Mouse (Mus musculus): ENCODE data around the gene Tnfrsf22. TPM values are rescaled to one million over a fixed set of nuclear protein-coding genes. Genes with fewer than 3 reads are reported as not detected.

Tnfrsf22 gene
- polyA plus RNA-seq, 1 experiment from 2014 or later, result 9.1 TPM

DNA sequence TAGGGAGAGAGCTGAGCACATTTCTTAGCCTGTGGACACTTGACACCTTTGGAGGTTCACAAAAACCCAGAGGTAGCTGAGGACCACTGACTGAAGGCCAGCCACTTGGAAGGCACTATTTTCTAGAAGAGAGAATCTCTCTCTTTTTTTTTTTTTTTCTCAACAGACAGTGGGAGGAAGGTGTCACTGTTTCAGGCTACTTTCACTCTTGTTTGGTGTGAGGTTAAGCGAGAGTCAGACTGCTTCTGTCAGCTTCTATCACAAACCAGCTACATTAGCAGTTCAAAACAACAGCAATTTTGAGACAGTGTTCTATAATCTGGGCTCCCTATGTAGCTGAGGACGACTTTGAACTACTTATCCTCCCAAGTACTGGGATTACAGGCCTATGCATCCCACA, 23.3 kb downstream of the Tnfrsf22 start:
- Histone ChIP-seq H3K4me1 (replicated peaks; ENCODE audit: control insufficient read depth, insufficient read depth, low read length) (no peaks in the 10 kb centered on the region), H3K36me3 (ENCODE audit: control insufficient read depth, insufficient read depth, low read length) (no peaks in the 10 kb centered on the region), H3K9ac (ENCODE audit: low read length) (no peak overlapping the region), H3K4me3 (ENCODE audit: low read depth, low read length) (no peak overlapping the region), H3K27me3 (replicated peaks; ENCODE audit: control insufficient read depth, insufficient read depth, low read length) (no peaks in the 10 kb centered on the region), H3K9me3 (ENCODE audit: control insufficient read depth, low read length) (no peaks in the 10 kb centered on the region), H3K4me2 (ENCODE audit: low read length) (no peak overlapping the region), H3K27ac (ENCODE audit: low read depth) (no peak overlapping the region)
- DNase-seq (ENCODE audit: low spot score) (no peak), ATAC-seq (replicated peaks; ENCODE audit: low FRiP score, low TSS enrichment, low read depth) (no peak)
- 63% methylated on average over 2 of the region's 2 CpGs for WGBS

DNA sequence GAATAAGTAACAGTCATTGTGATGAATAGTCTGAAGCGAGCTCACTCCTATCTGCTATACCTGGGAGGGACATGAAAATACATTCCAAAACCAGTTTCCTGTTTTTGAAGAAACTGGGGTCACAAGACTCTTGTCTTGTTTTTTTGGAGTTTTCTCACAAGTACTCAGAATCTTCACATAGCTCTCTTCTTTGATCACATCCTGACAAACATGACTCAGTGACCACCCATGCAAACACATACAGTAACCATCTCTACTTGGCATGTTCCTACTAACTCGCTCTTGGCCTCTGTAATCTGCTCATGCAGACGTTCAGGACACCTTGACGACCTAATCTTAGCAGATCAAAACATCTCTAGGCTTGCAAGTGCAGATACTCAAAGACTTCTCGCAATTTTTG, 24.3 kb downstream of the Tnfrsf22 start:
- WGBS, result 65% methylated on average over 5 of the region's 5 CpGs
- Histone ChIP-seq H3K27ac (ENCODE audit: low read depth) (no peak overlapping the region), H3K27me3 (replicated peaks; ENCODE audit: control insufficient read depth, insufficient read depth, low read length) (no peaks in the 10 kb centered on the region), H3K4me1 (replicated peaks; ENCODE audit: control insufficient read depth, insufficient read depth, low read length) (no peaks in the 10 kb centered on the region), H3K36me3 (ENCODE audit: control insufficient read depth, insufficient read depth, low read length) (no peaks in the 10 kb centered on the region), H3K9me3 (ENCODE audit: control insufficient read depth, low read length) (no peaks in the 10 kb centered on the region), H3K4me2 (ENCODE audit: low read length) (no peak overlapping the region), H3K4me3 (ENCODE audit: low read depth, low read length) (no peak overlapping the region), H3K9ac (ENCODE audit: low read length) (no peak overlapping the region)
- no peak for DNase-seq (ENCODE audit: low spot score)
- no peak for ATAC-seq (replicated peaks; ENCODE audit: low FRiP score, low TSS enrichment, low read depth)

DNA sequence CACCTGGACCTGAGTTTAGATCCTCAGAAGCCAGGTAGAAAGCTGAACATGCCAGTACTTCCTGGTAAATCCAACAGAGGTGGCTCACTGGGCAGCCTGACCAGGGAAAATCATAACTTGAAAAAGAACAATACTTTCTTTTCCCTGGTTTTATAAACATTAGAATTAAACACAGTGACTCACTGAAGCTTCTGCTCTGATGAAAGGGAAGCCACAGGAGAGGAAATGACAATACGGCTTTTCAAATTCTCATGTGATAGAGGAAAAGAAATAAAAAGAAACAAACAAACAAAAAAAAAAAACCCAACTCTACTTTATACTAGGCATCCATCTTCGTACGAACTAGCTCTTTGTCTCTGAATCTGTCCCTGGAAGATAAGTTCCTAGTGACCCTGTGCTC, 24.9 kb downstream of the Tnfrsf22 start:
- no peak for ATAC-seq (replicated peaks; ENCODE audit: low FRiP score, low TSS enrichment, low read depth)
- WGBS, result 78% methylated on average over 3 of the region's 3 CpGs

DNA sequence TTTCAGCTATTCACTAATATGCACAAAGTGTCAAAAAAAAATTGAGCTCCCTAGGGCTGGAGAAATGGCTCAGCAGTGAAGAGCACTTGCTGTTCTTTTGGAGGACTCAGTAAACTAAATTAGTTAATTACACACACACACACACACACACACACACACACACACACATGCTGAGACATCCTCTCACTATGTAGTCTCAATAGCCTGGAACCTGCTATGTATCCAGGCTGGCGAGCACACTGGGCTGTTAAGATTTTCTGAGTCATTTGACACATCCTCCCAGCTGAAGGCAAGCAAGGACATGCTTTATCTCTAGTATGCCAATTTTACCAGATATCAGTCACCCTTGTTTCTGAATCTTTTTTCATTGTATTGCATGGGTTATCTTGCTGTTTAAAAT, 28.5 kb downstream of the Tnfrsf22 start:
- H3K4me2 ChIP-seq (ENCODE audit: low read length), result no peak overlapping the region
- H3K27me3 ChIP-seq (replicated peaks; ENCODE audit: control insufficient read depth, insufficient read depth, low read length), result no peaks in the 10 kb centered on the region
- H3K27ac ChIP-seq (ENCODE audit: low read depth), result no peak overlapping the region
- H3K9ac ChIP-seq (ENCODE audit: low read length), result no peak overlapping the region
- 58% methylated on average over 1 of the region's 1 CpGs for WGBS
- no peak for DNase-seq (ENCODE audit: low spot score)
- H3K36me3 ChIP-seq (ENCODE audit: control insufficient read depth, insufficient read depth, low read length), result no peaks in the 10 kb centered on the region
- no peak for ATAC-seq (replicated peaks; ENCODE audit: low FRiP score, low TSS enrichment, low read depth)
- no peak overlapping the region for H3K4me3 ChIP-seq (ENCODE audit: low read depth, low read length)
- H3K4me1 ChIP-seq (replicated peaks; ENCODE audit: control insufficient read depth, insufficient read depth, low read length), result no peaks in the 10 kb centered on the region
- H3K9me3 ChIP-seq (ENCODE audit: control insufficient read depth, low read length), result no peaks in the 10 kb centered on the region

More for the DNA sequence above, 24.9 kb downstream of the Tnfrsf22 start:
- no peaks in the 10 kb centered on the region for H3K27me3 ChIP-seq (replicated peaks; ENCODE audit: control insufficient read depth, insufficient read depth, low read length)
- H3K4me1 ChIP-seq (replicated peaks; ENCODE audit: control insufficient read depth, insufficient read depth, low read length), result no peaks in the 10 kb centered on the region
- no peak overlapping the region for H3K27ac ChIP-seq (ENCODE audit: low read depth)
- no peak overlapping the region for H3K4me2 ChIP-seq (ENCODE audit: low read length)
- DNase-seq (ENCODE audit: low spot score), result no peak
- H3K9me3 ChIP-seq (ENCODE audit: control insufficient read depth, low read length), result no peaks in the 10 kb centered on the region
- no peak overlapping the region for H3K4me3 ChIP-seq (ENCODE audit: low read depth, low read length)
- no peak overlapping the region for H3K9ac ChIP-seq (ENCODE audit: low read length)
- H3K36me3 ChIP-seq (ENCODE audit: control insufficient read depth, insufficient read depth, low read length), result no peaks in the 10 kb centered on the region

GRCm38 (mm10) chr7:143614404-143615135, 34.9 kb downstream of the Tnfrsf22 start:
- H3K27ac ChIP-seq (ENCODE audit: low read depth), result no peak overlapping the region
- H3K4me2 ChIP-seq (ENCODE audit: low read length), result no peak overlapping the region
- no peaks in the 10 kb centered on the region for H3K4me1 ChIP-seq (replicated peaks; ENCODE audit: control insufficient read depth, insufficient read depth, low read length)
- H3K27me3 ChIP-seq (replicated peaks; ENCODE audit: control insufficient read depth, insufficient read depth, low read length), result no peaks in the 10 kb centered on the region
- H3K9me3 ChIP-seq (ENCODE audit: control insufficient read depth, low read length), result 0 out of 2 replicates have a peak, but pooled peaks cover 3% of the 10 kb centered on the region
- H3K4me3 ChIP-seq (ENCODE audit: low read depth, low read length), result no peak overlapping the region
- no peak for DNase-seq (ENCODE audit: low spot score)
- WGBS, result 57% methylated on average over 9 of the region's 9 CpGs
- ATAC-seq (replicated peaks; ENCODE audit: low FRiP score, low TSS enrichment, low read depth), result no peak
- no peak overlapping the region for H3K9ac ChIP-seq (ENCODE audit: low read length)
- no peaks in the 10 kb centered on the region for H3K36me3 ChIP-seq (ENCODE audit: control insufficient read depth, insufficient read depth, low read length)

- no peaks in the 10 kb centered on the region for H3K36me3 ChIP-seq (ENCODE audit: control insufficient read depth, insufficient read depth, low read length)
- 62% methylated on average over 3 of the region's 3 CpGs for WGBS
- no peak overlapping the region for H3K4me2 ChIP-seq (ENCODE audit: low read length)
- no peak for ATAC-seq (replicated peaks; ENCODE audit: low FRiP score, low TSS enrichment, low read depth)
- H3K9ac ChIP-seq (ENCODE audit: low read length), result no peak overlapping the region
- no peak overlapping the region for H3K27ac ChIP-seq (ENCODE audit: low read depth)
- no peaks in the 10 kb centered on the region for H3K27me3 ChIP-seq (replicated peaks; ENCODE audit: control insufficient read depth, insufficient read depth, low read length)
- no peaks in the 10 kb centered on the region for H3K4me1 ChIP-seq (replicated peaks; ENCODE audit: control insufficient read depth, insufficient read depth, low read length)
- 0 out of 2 replicates have a peak, but pooled peaks cover 3% of the 10 kb centered on the region for H3K9me3 ChIP-seq (ENCODE audit: control insufficient read depth, low read length)
- no peak overlapping the region for H3K4me3 ChIP-seq (ENCODE audit: low read depth, low read length)
- no peak for DNase-seq (ENCODE audit: low spot score)
Observed at GRCm38 (mm10) chr7:143612215-143612614, 37.2 kb downstream of the Tnfrsf22 start.

DNA sequence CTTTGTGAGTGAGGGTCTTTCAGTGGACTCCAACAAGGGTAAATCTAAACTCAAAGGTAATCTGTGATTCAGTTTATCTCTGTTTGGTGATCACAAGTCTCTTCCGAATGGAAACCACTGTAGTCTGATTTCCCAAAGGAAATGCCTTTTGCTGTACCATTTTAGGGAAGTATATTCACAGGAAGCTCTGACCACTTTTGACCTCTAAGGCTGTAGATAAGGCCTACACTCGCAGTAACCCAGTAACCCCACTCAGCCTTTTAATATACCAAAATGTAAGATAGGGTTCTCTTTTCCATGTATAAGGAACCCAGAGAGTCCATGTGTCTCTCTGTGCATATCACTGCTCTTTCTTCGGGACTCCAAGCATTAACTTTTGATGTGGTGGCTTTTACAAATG, 44.1 kb downstream of the Tnfrsf22 start:
- H3K27me3 ChIP-seq (replicated peaks; ENCODE audit: control insufficient read depth, insufficient read depth, low read length), result no peaks in the 10 kb centered on the region
- no peaks in the 10 kb centered on the region for H3K36me3 ChIP-seq (ENCODE audit: control insufficient read depth, insufficient read depth, low read length)
- 88% methylated on average over 3 of the region's 3 CpGs for WGBS

DNA sequence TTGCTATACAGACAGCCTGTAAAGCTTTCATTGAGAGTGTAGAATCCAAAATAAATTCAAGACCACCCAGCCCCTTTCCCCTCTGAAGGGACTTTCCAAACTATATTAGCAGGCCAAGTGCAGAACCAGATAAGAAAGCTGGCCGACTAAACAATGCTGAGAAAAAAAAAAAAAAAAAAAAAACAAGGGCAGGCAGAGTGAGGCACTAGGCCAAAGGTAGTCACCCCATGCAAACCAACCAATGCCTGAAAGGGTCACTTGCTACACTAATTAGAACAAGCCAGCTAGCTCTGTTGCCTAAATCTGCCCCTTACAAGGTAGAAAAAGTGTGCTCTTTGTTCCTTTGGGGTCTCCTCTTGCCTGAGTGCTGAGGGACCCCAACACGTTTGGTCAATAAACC, 44.6 kb downstream of the Tnfrsf22 start:
- H3K9ac ChIP-seq (ENCODE audit: low read length), result no peak overlapping the region
- no peak overlapping the region for H3K4me2 ChIP-seq (ENCODE audit: low read length)
- DNase-seq (ENCODE audit: low spot score) (no peak), ATAC-seq (replicated peaks; ENCODE audit: low FRiP score, low TSS enrichment, low read depth) (no peak)
- H3K27ac ChIP-seq (ENCODE audit: low read depth), result no peak overlapping the region
- H3K4me3 ChIP-seq (ENCODE audit: low read depth, low read length), result no peak overlapping the region
- H3K36me3 ChIP-seq (ENCODE audit: control insufficient read depth, insufficient read depth, low read length), result no peaks in the 10 kb centered on the region
- 64% methylated on average over 2 of the region's 2 CpGs for WGBS
- no peaks in the 10 kb centered on the region for H3K9me3 ChIP-seq (ENCODE audit: control insufficient read depth, low read length)
- no peaks in the 10 kb centered on the region for H3K4me1 ChIP-seq (replicated peaks; ENCODE audit: control insufficient read depth, insufficient read depth, low read length)
- H3K27me3 ChIP-seq (replicated peaks; ENCODE audit: control insufficient read depth, insufficient read depth, low read length), result no peaks in the 10 kb centered on the region

More for the DNA sequence above, 44.1 kb downstream of the Tnfrsf22 start:
- Histone ChIP-seq H3K9ac (ENCODE audit: low read length) (no peak overlapping the region), H3K4me3 (ENCODE audit: low read depth, low read length) (no peak overlapping the region), H3K9me3 (ENCODE audit: control insufficient read depth, low read length) (no peaks in the 10 kb centered on the region), H3K4me1 (replicated peaks; ENCODE audit: control insufficient read depth, insufficient read depth, low read length) (no peaks in the 10 kb centered on the region), H3K27ac (ENCODE audit: low read depth) (no peak overlapping the region), H3K4me2 (ENCODE audit: low read length) (no peak overlapping the region)
- ATAC-seq (replicated peaks; ENCODE audit: low FRiP score, low TSS enrichment, low read depth) (no peak), DNase-seq (ENCODE audit: low spot score) (no peak)

GRCm38 (mm10) chr7:143601705-143602104, 47.8 kb downstream of the Tnfrsf22 start:
- no peak overlapping the region for H3K4me3 ChIP-seq (ENCODE audit: low read depth, low read length)
- H3K27ac ChIP-seq (ENCODE audit: low read depth), result no peak overlapping the region
- H3K4me2 ChIP-seq (ENCODE audit: low read length), result no peak overlapping the region
- WGBS, result 83% methylated on average over 2 of the region's 2 CpGs
- ATAC-seq (replicated peaks; ENCODE audit: low FRiP score, low TSS enrichment, low read depth) (no peak), DNase-seq (ENCODE audit: low spot score) (no peak)
- H3K27me3 ChIP-seq (replicated peaks; ENCODE audit: control insufficient read depth, insufficient read depth, low read length), result no peaks in the 10 kb centered on the region
- no peaks in the 10 kb centered on the region for H3K36me3 ChIP-seq (ENCODE audit: control insufficient read depth, insufficient read depth, low read length)
- H3K4me1 ChIP-seq (replicated peaks; ENCODE audit: control insufficient read depth, insufficient read depth, low read length), result peaks cover 7% of the 10 kb centered on the region; the same call in 1 of the 2 replicates
- no peak overlapping the region for H3K9ac ChIP-seq (ENCODE audit: low read length)
- H3K9me3 ChIP-seq (ENCODE audit: control insufficient read depth, low read length), result no peaks in the 10 kb centered on the region

Measured in intestine, embryonic 14.5 days (tissue).